Mouse (Mus musculus) cerebellum, adult 11 months (tissue): ENCODE data around the gene Dnah17.

ENCODE experiments used
- DNase-seq: peaks from one replicate; pipeline ENCODE4 v3.0.0; 2022

The Dnah17 gene

GRCm38 (mm10) chr11:118142547-118143165 is 12.2 kb upstream of the Dnah17 start:
- DNase-seq: no peak

- DNase-seq: no peak
Measured at GRCm38 (mm10) chr11:118140771-118141565, 10.5 kb upstream of the Dnah17 start.

GRCm38 (mm10) chr11:118138347-118138746 is 7.9 kb upstream of the Dnah17 start:
- peak; percentile 56 for DNase-seq

- peak; percentile 26 for DNase-seq
Measured at GRCm38 (mm10) chr11:118136172-118136632, 5.8 kb upstream of the Dnah17 start.

- DNase-seq: no peak
Measured at GRCm38 (mm10) chr11:118135271-118135670, 4.8 kb upstream of the Dnah17 start.

GRCm38 (mm10) chr11:118133752-118134169 is 3.3 kb upstream of the Dnah17 start:
- peak; percentile 34 for DNase-seq

GRCm38 (mm10) chr11:118133133-118133751 is 2.8 kb upstream of the Dnah17 start:
- DNase-seq: no peak

GRCm38 (mm10) chr11:118132136-118132535 is 1.7 kb upstream of the Dnah17 start:
- no peak for DNase-seq

- no peak for DNase-seq
Measured at GRCm38 (mm10) chr11:118129812-118130211, 622 bp downstream of the Dnah17 start.

- DNase-seq: no peak
Measured at GRCm38 (mm10) chr11:118121592-118121991, 8.8 kb downstream of the Dnah17 start.

GRCm38 (mm10) chr11:118118777-118119176 is 11.7 kb downstream of the Dnah17 start:
- no peak for DNase-seq

GRCm38 (mm10) chr11:118114581-118115110 is 15.8 kb downstream of the Dnah17 start:
- no peak for DNase-seq

- DNase-seq: no peak
Measured at GRCm38 (mm10) chr11:118113516-118114205, 16.8 kb downstream of the Dnah17 start.

- DNase-seq: peak; percentile 68
Measured at GRCm38 (mm10) chr11:118104001-118104400, 26.4 kb downstream of the Dnah17 start.

GRCm38 (mm10) chr11:118103383-118103782 is 27.1 kb downstream of the Dnah17 start:
- DNase-seq: no peak

GRCm38 (mm10) chr11:118102838-118103237 is 27.6 kb downstream of the Dnah17 start:
- DNase-seq: peak; percentile 77

- no peak for DNase-seq
Measured at GRCm38 (mm10) chr11:118101133-118101532, 29.3 kb downstream of the Dnah17 start.

- no peak for DNase-seq
Measured at GRCm38 (mm10) chr11:118096736-118097135, 33.7 kb downstream of the Dnah17 start.

GRCm38 (mm10) chr11:118095004-118095403 is 35.4 kb downstream of the Dnah17 start:
- DNase-seq: no peak

GRCm38 (mm10) chr11:118091002-118091670 is 39.3 kb downstream of the Dnah17 start:
- no peak for DNase-seq

GRCm38 (mm10) chr11:118088896-118089295 is 41.5 kb downstream of the Dnah17 start:
- no peak for DNase-seq

- DNase-seq: no peak
Measured at GRCm38 (mm10) chr11:118085961-118086360, 44.5 kb downstream of the Dnah17 start.
